Mouse (Mus musculus) cerebellum, postnatal 36 days (tissue): Measurements from ENCODE around the gene Entr1.

Source experiments
- DNase-seq, 2 experiments: peaks; one replicate each; pipeline ENCODE4 v3.0.0; 2021 to 2022; ENCODE audit warnings: mixed read lengths in 2 of 2

Entr1 gene

DNA sequence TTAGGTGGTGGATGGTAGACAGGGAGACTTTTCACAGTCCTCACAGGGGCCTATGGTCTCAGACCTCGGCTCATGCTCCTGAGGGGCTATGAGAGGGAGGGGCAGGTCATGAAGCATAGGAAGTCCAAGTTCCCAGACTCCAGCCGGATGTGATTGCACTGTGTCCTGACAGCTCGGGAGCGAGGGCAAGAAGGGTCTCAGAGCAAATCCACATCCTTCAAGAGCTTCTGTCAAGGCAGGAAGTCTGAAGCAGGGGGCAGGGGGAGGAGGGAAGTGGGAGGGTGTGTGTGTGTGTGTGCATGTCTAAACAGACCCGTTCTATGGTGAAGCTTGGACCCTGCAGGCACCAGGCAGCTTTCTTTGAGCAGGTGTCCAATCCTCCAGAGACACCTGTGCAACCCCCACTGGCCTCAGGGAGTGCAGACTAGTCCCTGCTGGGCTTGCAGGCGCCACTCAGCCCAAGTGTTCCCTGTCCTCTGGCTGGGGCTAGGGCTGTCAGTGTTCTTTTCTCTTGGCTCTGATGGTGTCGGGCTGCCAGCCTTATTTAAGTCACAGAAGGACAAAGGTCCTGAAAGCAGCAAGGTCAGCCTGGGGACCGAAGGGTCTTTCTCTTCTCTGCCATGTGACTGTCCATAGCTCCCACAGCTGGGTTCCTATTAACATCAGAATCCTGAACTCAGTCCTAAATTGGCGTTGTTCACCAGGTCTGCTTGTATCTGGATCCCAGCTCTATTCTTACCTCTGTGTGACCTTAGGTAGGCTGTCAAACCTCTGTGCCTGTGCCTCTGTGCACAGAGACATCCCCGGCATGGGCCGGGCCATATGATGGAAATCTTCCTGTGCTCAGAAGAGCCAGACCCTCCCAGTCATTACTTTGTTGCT, 46.3 kb downstream of the Entr1 start:
- no peak for DNase-seq

DNA sequence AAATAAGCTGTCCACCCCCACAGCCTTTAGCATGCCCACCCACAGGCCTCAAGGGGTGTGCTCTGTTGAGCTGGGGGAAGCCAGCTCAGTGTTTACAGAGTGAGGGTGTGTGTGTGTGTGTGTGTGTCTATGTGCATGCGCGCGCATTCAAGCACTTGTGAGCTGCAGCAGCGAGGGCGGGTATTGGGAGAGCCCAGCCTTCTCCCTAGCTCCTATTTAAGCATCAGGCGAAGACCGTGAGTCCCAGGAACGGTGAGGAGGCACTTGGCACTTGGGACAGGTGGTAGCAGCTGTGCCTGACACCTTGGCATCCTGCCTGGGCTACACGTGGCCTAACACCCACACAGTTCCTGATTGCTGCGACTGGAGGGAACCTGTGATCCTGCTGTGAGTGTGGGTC, 47.1 kb downstream of the Entr1 start:
- peak; percentile 73 to 80 for DNase-seq

DNA sequence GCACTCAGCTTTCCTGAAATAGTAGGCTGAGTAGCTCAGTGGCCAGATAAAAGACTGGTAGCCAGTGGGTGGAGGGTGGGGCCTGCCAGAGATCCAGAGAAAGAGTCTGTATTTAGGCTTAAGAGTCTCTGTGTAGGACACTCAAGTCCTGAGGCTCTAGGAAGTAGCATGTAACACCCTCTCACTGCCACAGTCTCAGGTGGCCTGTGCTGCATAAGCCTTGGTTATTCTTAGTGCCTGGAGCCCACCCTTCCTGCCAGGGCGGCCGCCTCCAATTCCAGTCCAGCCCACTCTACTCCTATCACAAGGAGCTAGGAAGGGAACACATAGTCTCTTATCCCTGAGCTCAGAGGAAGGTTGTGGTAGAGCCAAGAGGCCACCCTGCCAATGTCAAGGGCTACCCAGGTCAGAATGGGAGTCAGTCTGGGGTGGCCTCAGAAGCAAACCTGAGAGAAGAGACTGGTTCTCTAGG, 47.6 kb downstream of the Entr1 start:
- no peak for DNase-seq

DNA sequence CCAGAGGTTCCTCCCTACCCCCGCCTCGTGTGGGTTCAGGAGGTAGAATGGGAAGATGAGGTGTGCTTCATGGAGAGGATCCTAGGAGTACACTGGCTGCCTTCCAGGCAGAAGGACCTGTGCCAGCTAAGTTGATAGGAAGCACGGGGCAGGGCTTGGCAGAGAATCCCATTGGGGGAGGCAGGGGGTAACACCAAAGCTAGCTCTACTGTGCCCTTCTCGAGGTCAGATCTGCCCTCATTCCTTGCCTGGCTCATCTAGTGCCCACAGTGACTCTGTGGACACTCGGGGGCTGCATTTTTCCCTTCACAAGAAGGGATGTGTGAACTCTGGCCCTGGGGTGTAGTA, 49.9 kb downstream of the Entr1 start:
- DNase-seq: peak; percentile 61 to 68

DNA sequence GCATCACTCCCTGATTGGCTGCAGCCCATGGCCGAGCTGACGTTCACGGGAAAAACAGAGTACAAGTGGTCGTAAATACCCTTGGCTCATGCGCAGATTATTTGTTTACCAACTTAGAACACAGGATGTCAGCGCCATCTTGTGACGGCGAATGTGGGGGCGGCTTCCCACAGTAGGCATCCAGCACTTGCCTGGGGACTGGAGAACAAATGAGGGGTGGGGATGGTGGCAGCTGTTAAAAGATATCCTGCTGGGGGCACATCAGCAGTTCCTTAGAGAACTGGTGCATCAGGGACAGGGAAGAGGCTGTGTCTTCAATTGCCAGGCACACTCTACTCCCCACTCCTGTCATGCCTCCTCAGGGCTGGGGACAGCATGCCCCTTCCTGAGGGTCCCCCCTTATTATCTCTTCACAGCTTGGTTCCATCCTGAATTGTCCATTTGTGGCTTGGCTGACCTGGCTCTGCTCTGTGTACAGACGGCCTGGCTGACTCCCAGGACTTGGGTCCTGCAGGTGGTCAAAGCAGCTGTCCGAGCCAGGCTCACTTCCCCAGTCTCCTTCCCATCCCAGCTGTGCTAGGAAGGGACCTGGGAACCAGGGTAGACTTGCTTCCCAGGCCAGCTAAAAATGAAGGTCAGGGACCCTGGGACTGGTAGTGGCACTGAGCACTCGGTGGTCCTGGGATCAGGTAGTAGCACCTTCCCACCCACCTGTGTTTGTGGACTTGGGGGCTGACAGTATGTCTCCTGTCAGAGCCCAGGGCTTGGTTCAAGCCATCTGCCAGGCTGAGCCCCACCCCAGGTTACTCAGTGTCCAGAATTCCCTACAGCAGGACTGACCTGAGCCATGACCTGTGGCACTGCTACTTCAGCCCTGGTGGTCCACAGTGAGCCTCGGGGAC, 50.6 kb downstream of the Entr1 start:
- peak; percentile 66 to 72 for DNase-seq
